Mouse (Mus musculus) bone marrow, adult 2 months (tissue): ENCODE measurements around the gene Tmem170. TPM values are rescaled to one million over a fixed set of nuclear protein-coding genes. Genes with fewer than 3 reads are reported as not detected.
A peak's percentile ranks its signal among the peaks of the same experiment; 100 is the strongest.

Experiments
- H3K27ac ChIP-seq: fragments of 200-500 bp; 2 replicates; pipeline ENCODE4 v1.5.1; 2012; ENCODE audit warnings: low read depth, mild to moderate bottlenecking, control low read depth, inconsistent platforms, low read length; ENCODE audit not compliant: control insufficient read depth, poor library complexity, insufficient read depth
- H3K4me1 ChIP-seq: fragments of 200-500 bp; 2 replicates; pipeline ENCODE4 v1.6.1; 2011; ENCODE audit warnings: low read length; ENCODE audit not compliant: control insufficient read depth, insufficient read depth
- H3K4me3 ChIP-seq: fragments of 200-500 bp; replicated peaks from 2 replicates; pipeline ENCODE3; 2011; ENCODE audit warnings: mild to moderate bottlenecking, low read depth, low read length, control low read depth; ENCODE audit not compliant: control insufficient read depth
- CTCF ChIP-seq: fragments of 200-500 bp; IDR thresholded peaks from 2 replicates; pipeline ENCODE4 v1.5.1; 2011; ENCODE audit warnings: low read length, control low read depth; ENCODE audit not compliant: control insufficient read depth, insufficient read depth
- POLR2A ChIP-seq: fragments of 200-500 bp; IDR thresholded peaks from 2 replicates; pipeline ENCODE4 v1.6.1; 2011; ENCODE audit warnings: low read depth, mild to moderate bottlenecking, control low read depth, low read length, borderline replicate concordance; ENCODE audit not compliant: control insufficient read depth
- WGBS: fragments of 180-500 bp; shearing (Covaris S2); methylation state at CpG from one replicate; pipeline ENCODE4 v1.1.7; 2018; 5-methylcytosine and 5-hydroxymethylcytosine counted together
- polyA plus RNA-seq: library from polyadenylated mRNA; stranded (reverse); fragments of >200 nt; gene quantifications from 2 replicates; pipeline ENCODE4 v1.2.4, GENCODE M21; 2011; ENCODE audit warnings: low replicate concordance; ENCODE audit not compliant: missing spikeins, insufficient read depth, insufficient read length

Tmem170 gene
- polyA plus RNA-seq, 1 experiment = 5.0 TPM

GRCm38 (mm10) chr8:111887479-111887878 is 10.9 kb upstream of the Tmem170 start:
- 54% methylated on average over 1 of the region's 1 CpGs for WGBS
- TF ChIP-seq CTCF (no peak), POLR2A (no peak)
- Histone ChIP-seq H3K4me1 (no peaks in the 10 kb centered on the region), H3K27ac (no peak overlapping the region), H3K4me3 (no peak overlapping the region)

- 79% methylated on average over 4 of the region's 4 CpGs for WGBS
- Histone ChIP-seq H3K4me3 (no peak overlapping the region), H3K4me1 (no peaks in the 10 kb centered on the region), H3K27ac (no peak overlapping the region)
- no peak for TF ChIP-seq POLR2A
- TF ChIP-seq CTCF = no peak
These were observed 7.1 kb upstream of the Tmem170 start for GRCm38 (mm10) chr8:111883615-111884014.

- Histone ChIP-seq H3K4me1 (no peaks in the 10 kb centered on the region; the same call in 1 of the 2 replicates), H3K27ac (no peak overlapping the region), H3K4me3 (no peak overlapping the region)
- WGBS = 2% methylated on average over 2 of the region's 2 CpGs
- TF ChIP-seq CTCF (peak; percentile 92), POLR2A (no peak)
These were observed 5.0 kb upstream of the Tmem170 start for GRCm38 (mm10) chr8:111881591-111881990.

GRCm38 (mm10) chr8:111877711-111878110 is 1.2 kb upstream of the Tmem170 start:
- Histone ChIP-seq H3K27ac (no peak overlapping the region), H3K4me1 (no peaks in the 10 kb centered on the region; the same call in 1 of the 2 replicates), H3K4me3 (no peak overlapping the region)
- TF ChIP-seq CTCF = no peak
- TF ChIP-seq POLR2A = no peak
- WGBS = 62% methylated on average over 9 of the region's 9 CpGs

- Histone ChIP-seq H3K4me3 (peak overlapping the region; percentile 97), H3K27ac (peak overlapping the region; percentile 87; the same call in 1 of the 2 replicates), H3K4me1 (no peaks in the 10 kb centered on the region; the same call in 1 of the 2 replicates)
- no peak for TF ChIP-seq POLR2A
- TF ChIP-seq CTCF = no peak
- WGBS = 15% methylated on average over 9 of the region's 9 CpGs
These were observed 792 bp downstream of the Tmem170 start for GRCm38 (mm10) chr8:111875758-111876157.

- 71% methylated on average over 3 of the region's 3 CpGs for WGBS
- H3K4me3 ChIP-seq = no peak overlapping the region
- TF ChIP-seq CTCF (no peak), POLR2A (no peak)
- no peak overlapping the region for H3K27ac ChIP-seq
- no peaks in the 10 kb centered on the region for H3K4me1 ChIP-seq
These were observed 5.3 kb downstream of the Tmem170 start for GRCm38 (mm10) chr8:111871278-111871677.

GRCm38 (mm10) chr8:111870379-111870778 is 6.2 kb downstream of the Tmem170 start:
- H3K4me3 ChIP-seq = no peak overlapping the region
- TF ChIP-seq CTCF (no peak), POLR2A (no peak)
- no peak overlapping the region for H3K27ac ChIP-seq
- no peaks in the 10 kb centered on the region for H3K4me1 ChIP-seq
- WGBS = 62% methylated on average over 3 of the region's 3 CpGs

GRCm38 (mm10) chr8:111868664-111869063 is 7.9 kb downstream of the Tmem170 start:
- Histone ChIP-seq H3K4me1 (peaks cover 1% of the 10 kb centered on the region; the same call in 1 of the 2 replicates), H3K4me3 (no peak overlapping the region), H3K27ac (no peak overlapping the region)
- 74% methylated on average over 2 of the region's 2 CpGs for WGBS
- TF ChIP-seq POLR2A (no peak), CTCF (no peak)

GRCm38 (mm10) chr8:111865857-111866256 is 10.7 kb downstream of the Tmem170 start:
- WGBS = 81% methylated on average over 6 of the region's 6 CpGs

More at GRCm38 (mm10) chr8:111865857-111866256, 10.7 kb downstream of the Tmem170 start:
- no peak for TF ChIP-seq CTCF
- TF ChIP-seq POLR2A = no peak
- H3K4me1 ChIP-seq = peaks cover 2% of the 10 kb centered on the region; the same call in 1 of the 2 replicates
- H3K27ac ChIP-seq = no peak overlapping the region
- no peak overlapping the region for H3K4me3 ChIP-seq
